Mouse (Mus musculus) hindbrain, embryonic 14.5 days (tissue): ENCODE results near the gene Dnajb2. TPM values are rescaled to one million over a fixed set of nuclear protein-coding genes. Genes with fewer than 3 reads are reported as not detected.
"Not testable (repeated sequence)": the region's sequence is repeated elsewhere in the genome, so short reads cannot be mapped to it uniquely, and the experiment has no call there.

ENCODE experiments used
- ATAC-seq: fragments of 200-750 bp; cut with Nextera tagmentation; 2 replicates; pipeline ENCODE4 v1.8.0; 2017; ENCODE audit warnings: moderate number of reproducible peaks, mild to moderate bottlenecking, moderate TSS enrichment, moderate library complexity; ENCODE audit not compliant: low FRiP score
- DNase-seq: peaks from one replicate; pipeline ENCODE4 v3.0.0-alpha.2; 2015; ENCODE audit warnings: low spot score
- H3K27ac ChIP-seq: fragments of 300-500 bp; sonication (generic); 2 replicates; pipeline ENCODE4 v1.5.1; 2014; ENCODE audit warnings: mild to moderate bottlenecking, moderate library complexity
- H3K27me3 ChIP-seq: fragments of 300-500 bp; sonication (generic); 2 replicates; pipeline ENCODE4 v1.6.1; 2014; ENCODE audit warnings: mild to moderate bottlenecking, low read length, mixed read lengths; ENCODE audit not compliant: control insufficient read depth, insufficient read depth
- H3K36me3 ChIP-seq: fragments of 300-500 bp; sonication (generic); replicated peaks from 2 replicates; pipeline ENCODE4 v1.6.1; 2014; ENCODE audit not compliant: control insufficient read depth, insufficient read depth
- H3K4me1 ChIP-seq: fragments of 300-500 bp; sonication (generic); replicated peaks from 2 replicates; pipeline ENCODE4 v1.6.1; 2014; ENCODE audit warnings: antibody characterized with exemption, low read length, mixed read lengths; ENCODE audit not compliant: control insufficient read depth, insufficient read depth
- H3K4me2 ChIP-seq: fragments of 300-500 bp; sonication (generic); replicated peaks from 2 replicates; pipeline ENCODE4 v1.6.1; 2014; ENCODE audit warnings: mild to moderate bottlenecking, moderate library complexity
- H3K4me3 ChIP-seq: fragments of 300-500 bp; sonication (generic); replicated peaks from 2 replicates; pipeline ENCODE4 v1.5.1; 2014; ENCODE audit warnings: mild to moderate bottlenecking, low read length
- H3K9ac ChIP-seq: fragments of 300-500 bp; sonication (generic); 2 replicates; pipeline ENCODE4 v1.6.1; 2014
- H3K9me3 ChIP-seq: fragments of 300-500 bp; sonication (generic); 2 replicates; pipeline ENCODE4 v1.6.1; 2016; ENCODE audit warnings: low read length; ENCODE audit not compliant: control insufficient read depth
- WGBS: fragments of 180-500 bp; shearing (Covaris S2); extraction: QIAGEN DNeasy Blood & Tissue Kit; methylation state at CpG from one replicate; pipeline ENCODE4 v1.1.7; 2014; 5-methylcytosine and 5-hydroxymethylcytosine counted together
- polyA plus RNA-seq: library from polyadenylated mRNA; unstranded; fragments of >200 nt; fragmentation: Nextera tagmentation; extraction: Ambion mirVana; gene quantifications from 2 replicates; pipeline ENCODE4 v1.2.1, GENCODE M21; 2014

The Dnajb2 gene
- polyA plus RNA-seq, 1 experiment from 2014 or later, result 39.5 TPM

DNA sequence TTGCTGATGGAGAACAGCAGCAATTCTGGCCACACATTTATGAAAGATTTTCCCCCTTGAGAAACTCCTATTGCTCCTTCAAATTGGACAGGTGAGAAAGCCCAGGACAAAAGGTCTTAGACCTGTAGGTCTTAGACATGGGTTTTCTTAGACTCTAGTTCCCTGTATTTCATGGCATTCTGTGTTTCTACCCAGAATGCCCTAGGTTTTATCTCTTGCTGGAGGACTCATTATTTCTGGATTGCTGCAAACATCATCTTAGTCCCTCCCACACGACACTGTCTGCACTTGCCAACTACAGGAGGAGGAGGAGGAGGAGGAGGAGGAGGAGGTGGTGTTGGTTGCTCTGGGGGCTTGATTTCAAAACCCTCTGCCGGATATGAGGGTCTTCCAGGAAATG, 10.1 kb upstream of the Dnajb2 start:
- ATAC-seq (no peak), DNase-seq (no peak)
- Histone ChIP-seq H3K4me2 (no peak overlapping the region), H3K9ac (no peak overlapping the region), H3K4me1 (no peaks in the 10 kb centered on the region), H3K4me3 (no peak overlapping the region), H3K36me3 (no peaks in the 10 kb centered on the region), H3K27ac (no peak overlapping the region), H3K27me3 (peaks cover 11% of the 10 kb centered on the region), H3K9me3 (no peaks in the 10 kb centered on the region)
- 78% methylated on average over 2 of the region's 2 CpGs for WGBS

DNA sequence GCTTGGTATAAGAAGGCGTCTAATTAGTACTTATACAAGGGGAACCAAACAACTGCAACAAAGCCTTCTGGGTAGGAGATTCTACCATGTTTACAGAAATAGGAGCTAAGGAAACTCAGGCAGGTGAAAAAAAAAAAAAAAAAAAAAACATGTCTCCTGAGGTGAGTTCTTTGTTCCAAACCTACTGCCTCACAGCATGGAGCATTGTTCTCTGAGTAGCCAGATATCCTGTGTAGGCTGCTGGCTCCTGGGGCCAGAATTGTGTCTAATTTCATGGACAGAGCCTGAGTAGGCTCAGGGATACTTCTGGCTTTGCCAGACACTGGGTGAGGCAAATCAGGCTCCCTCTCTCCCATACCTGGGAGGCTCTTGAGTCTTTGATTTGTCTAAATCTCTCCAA, 8.6 kb upstream of the Dnajb2 start:
- no peak for ATAC-seq
- Histone ChIP-seq H3K4me2 (no peak overlapping the region), H3K4me1 (no peaks in the 10 kb centered on the region), H3K4me3 (no peak overlapping the region), H3K27ac (no peak overlapping the region), H3K27me3 (peaks cover 4% of the 10 kb centered on the region; the same call in 1 of the 2 replicates), H3K9ac (no peak overlapping the region), H3K36me3 (no peaks in the 10 kb centered on the region), H3K9me3 (no peaks in the 10 kb centered on the region)
- 65% methylated on average over 1 of the region's 1 CpGs for WGBS
- DNase-seq, result no peak

DNA sequence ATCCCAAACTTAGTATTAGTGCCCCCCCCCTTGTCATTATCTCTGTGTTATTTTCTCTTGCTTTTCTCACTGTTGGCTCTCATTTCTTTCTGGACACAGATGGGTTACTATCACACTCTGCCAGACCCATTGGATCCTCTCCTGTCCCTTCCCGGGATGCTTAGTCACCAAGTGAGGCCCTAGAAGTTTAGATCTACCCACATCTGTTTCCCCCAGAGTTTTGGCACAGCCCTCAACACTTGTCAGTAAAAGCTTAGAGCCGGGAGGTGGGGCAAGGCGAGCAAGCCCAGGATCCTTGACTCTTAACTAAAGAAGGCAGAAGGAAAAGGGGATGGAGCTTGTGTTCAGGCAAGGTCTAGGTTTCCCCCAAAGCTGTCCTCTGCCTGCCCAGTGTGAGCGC, 7.0 kb upstream of the Dnajb2 start:
- no peak overlapping the region for H3K9ac ChIP-seq
- no peaks in the 10 kb centered on the region for H3K4me1 ChIP-seq
- no peak overlapping the region for H3K4me2 ChIP-seq
- H3K27ac ChIP-seq, result no peak overlapping the region
- 79% methylated on average over 4 of the region's 4 CpGs for WGBS
- H3K36me3 ChIP-seq, result no peaks in the 10 kb centered on the region
- H3K27me3 ChIP-seq, result no peaks in the 10 kb centered on the region
- H3K4me3 ChIP-seq, result no peak overlapping the region
- ATAC-seq, result no peak
- DNase-seq, result no peak
- H3K9me3 ChIP-seq, result no peaks in the 10 kb centered on the region

DNA sequence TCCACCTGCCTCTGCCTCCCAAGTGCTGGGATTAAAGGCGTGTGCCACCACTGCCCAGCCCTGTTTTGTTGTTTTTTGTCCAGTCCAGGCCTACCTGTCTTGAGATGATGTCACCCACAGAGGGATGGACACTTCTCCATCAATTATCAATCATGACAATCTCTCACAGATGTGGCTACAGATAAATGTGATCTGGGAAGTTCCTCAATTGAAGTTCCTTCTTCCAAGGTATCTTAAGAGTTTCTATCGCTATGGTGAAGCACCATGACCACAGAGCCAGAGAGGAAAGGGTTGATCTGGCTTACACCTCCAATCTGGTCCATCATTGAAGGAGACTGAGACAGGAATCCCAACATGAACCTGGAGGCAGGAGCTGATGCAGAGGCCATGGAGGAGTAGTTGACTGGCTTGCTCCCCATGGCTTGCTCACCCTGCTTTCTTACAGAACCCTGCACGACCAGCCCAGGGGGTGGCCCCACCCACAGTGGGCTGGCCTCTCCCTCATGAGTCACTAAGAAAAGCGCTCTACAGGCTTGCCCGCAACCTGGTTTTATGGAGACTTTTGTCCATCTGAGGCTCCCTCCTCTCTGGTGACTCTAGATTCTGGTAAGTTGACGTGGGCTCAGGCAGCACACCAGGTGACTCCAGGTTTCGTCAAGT, 5.7 kb upstream of the Dnajb2 start:
- 81% methylated on average over 7 of the region's 7 CpGs for WGBS
- H3K4me1 ChIP-seq, result no peaks in the 10 kb centered on the region
- H3K27ac ChIP-seq, result no peak overlapping the region
- DNase-seq (no peak), ATAC-seq (no peak)
- H3K27me3 ChIP-seq, result no peaks in the 10 kb centered on the region
- no peaks in the 10 kb centered on the region for H3K36me3 ChIP-seq
- H3K4me3 ChIP-seq, result no peak overlapping the region
- no peaks in the 10 kb centered on the region for H3K9me3 ChIP-seq
- H3K4me2 ChIP-seq, result no peak overlapping the region
- H3K9ac ChIP-seq, result no peak overlapping the region

DNA sequence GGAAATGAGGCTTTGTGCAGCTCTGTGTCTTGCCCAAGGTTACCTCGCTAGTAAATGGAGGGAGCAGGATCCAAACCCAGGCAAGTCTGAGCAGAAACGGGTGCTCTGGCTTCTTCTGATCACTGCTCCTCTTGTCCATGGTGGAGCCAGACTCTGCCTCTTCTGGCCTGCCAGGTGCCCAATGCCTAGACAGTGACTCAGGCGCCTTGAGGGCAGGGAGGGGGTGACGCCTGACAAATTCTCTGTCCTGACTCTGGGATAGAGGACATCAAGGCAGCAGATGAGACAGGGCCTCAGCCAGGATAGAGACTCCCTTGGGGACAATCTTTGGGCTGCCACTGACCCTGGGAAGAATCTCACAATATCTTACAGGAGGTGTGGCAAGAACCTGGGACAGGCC, 5.0 kb upstream of the Dnajb2 start:
- ATAC-seq, result no peak
- H3K36me3 ChIP-seq, result no peaks in the 10 kb centered on the region
- no peak overlapping the region for H3K4me3 ChIP-seq
- DNase-seq, result no peak
- 0 out of 2 replicates have a peak, but pooled peaks cover 4% of the 10 kb centered on the region for H3K4me1 ChIP-seq
- no peaks in the 10 kb centered on the region for H3K27me3 ChIP-seq
- H3K27ac ChIP-seq, result no peak overlapping the region
- no peak overlapping the region for H3K9ac ChIP-seq
- H3K4me2 ChIP-seq, result no peak overlapping the region
- no peaks in the 10 kb centered on the region for H3K9me3 ChIP-seq
- 82% methylated on average over 4 of the region's 4 CpGs for WGBS

DNA sequence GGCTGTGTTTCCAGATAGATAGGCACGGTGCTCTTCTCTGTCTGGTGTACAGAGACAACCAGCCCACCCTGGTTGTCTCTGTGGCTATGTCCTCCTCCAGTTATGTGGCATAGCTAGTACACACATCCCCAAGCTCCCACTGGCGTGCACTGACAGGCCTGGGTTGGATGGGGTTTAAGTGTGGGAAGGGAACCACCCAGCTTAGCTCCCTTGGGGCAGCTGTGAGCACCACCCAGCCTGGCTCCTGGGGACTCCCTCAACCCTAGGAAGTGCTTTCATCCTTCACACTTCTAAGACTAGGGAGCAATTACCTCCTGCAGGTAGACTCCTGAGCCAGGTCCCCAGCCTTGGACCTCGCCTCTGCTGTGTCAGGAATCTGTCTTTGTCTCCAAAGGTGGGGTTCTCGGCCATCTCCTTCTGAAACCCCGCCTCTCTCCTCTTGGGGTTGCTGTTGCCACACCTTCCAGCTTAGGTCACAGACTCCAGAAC, 4.5 kb upstream of the Dnajb2 start, which contains the start of gene A630095N17Rik:
TSS of gene A630095N17Rik (minus strand) at position 439 of the 489 bp plus-strand sequence.
- no peak within 1 kb of the TSS for H3K9ac ChIP-seq
- H3K9me3 ChIP-seq, result no peaks in the 10 kb centered on the region
- 0 out of 2 replicates have a peak, but pooled peaks cover 4% of the 10 kb centered on the region for H3K4me1 ChIP-seq
- no peaks in the 10 kb centered on the region for H3K36me3 ChIP-seq
- no peak for DNase-seq
- 75% methylated on average over 5 of the region's 5 CpGs for WGBS
- no peaks in the 10 kb centered on the region for H3K27me3 ChIP-seq
- no peak for ATAC-seq
- H3K4me3 ChIP-seq, result no peak within 1 kb of the TSS
- no peak within 1 kb of the TSS for H3K4me2 ChIP-seq
- H3K27ac ChIP-seq, result no peak within 1 kb of the TSS

DNA sequence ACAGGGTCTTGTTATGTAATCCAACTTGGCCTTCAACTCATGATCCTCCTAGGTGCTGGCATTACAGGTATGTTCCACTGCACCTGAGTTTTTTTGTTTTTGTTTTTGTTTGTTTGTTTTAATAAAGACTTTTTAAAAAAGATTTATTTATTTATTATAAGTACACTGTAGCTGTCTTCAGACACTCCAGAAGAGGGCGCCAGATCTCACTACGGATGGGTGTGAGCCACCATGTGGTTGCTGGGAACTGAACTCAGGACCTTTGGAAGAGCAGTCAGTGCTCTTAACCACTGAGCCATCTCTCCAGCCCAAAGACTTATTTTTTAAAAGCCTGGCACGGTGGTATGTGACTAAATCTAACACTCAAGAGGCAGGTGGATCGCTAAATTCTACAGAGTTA, 3.7 kb upstream of the Dnajb2 start:
- peaks cover 11% of the 10 kb centered on the region for H3K4me1 ChIP-seq
- 76% methylated on average over 4 of the region's 4 CpGs for WGBS
- H3K4me3 ChIP-seq, ATAC-seq, DNase-seq, H3K4me2 ChIP-seq, H3K36me3 ChIP-seq, H3K9ac ChIP-seq, H3K9me3 ChIP-seq, H3K27me3 ChIP-seq, H3K27ac ChIP-seq: not testable (repeated sequence)

DNA sequence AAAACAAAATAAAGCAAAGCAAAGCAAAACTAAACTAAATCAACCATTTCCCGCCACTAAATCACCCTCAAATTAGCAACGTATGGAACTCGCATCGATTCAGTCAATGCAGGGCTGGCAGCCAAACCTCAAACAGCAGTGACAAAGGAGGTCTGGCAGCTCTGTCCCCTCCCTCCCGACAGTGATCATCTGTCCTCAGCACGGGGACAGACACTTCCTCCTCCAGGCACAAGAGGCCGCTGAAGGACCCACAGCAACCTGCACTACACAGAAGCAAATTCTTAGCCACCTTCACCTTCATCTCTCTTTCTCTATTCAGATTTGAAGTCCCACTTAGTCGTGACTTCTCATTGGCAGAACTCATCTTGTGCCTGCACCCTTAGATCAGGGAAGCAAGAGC, 1.6 kb upstream of the Dnajb2 start:
- no peaks in the 10 kb centered on the region for H3K27me3 ChIP-seq
- WGBS, result under 1% methylated on average over 8 of the region's 8 CpGs
- DNase-seq, result peak; percentile 55
- H3K9me3 ChIP-seq, result no peaks in the 10 kb centered on the region
- no peak overlapping the region; the same call in 1 of the 2 replicates for H3K27ac ChIP-seq
- peaks cover 6% of the 10 kb centered on the region; the same call in 1 of the 2 replicates for H3K36me3 ChIP-seq
- no peak overlapping the region for H3K4me2 ChIP-seq
- H3K9ac ChIP-seq, result no peak overlapping the region
- peak; percentile 64 for ATAC-seq
- H3K4me1 ChIP-seq, result peaks cover 15% of the 10 kb centered on the region
- H3K4me3 ChIP-seq, result no peak overlapping the region

DNA sequence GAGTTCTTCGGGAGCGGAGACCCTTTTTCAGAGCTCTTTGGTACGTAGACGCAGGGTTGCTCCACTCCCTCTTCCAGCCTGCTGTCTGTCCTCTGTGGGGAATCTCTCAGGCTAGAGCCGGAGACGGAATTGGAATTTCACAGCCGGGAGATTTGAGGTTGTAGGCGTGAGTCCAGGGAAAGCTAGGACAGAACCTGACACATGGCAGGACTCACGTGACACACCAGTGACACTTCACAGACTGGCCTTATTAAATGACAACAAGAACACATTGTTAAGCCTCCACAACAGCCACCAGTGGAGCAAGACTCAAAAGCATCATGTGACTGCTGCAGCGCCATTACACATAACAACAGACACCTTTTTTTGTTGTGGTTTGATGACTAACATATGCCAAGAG, 3.4 kb downstream of the Dnajb2 start:
- Histone ChIP-seq H3K4me3 (no peak overlapping the region), H3K9ac (no peak overlapping the region), H3K36me3 (peaks cover 30% of the 10 kb centered on the region), H3K27me3 (no peaks in the 10 kb centered on the region), H3K9me3 (no peaks in the 10 kb centered on the region), H3K27ac (no peak overlapping the region), H3K4me2 (no peak overlapping the region), H3K4me1 (peaks cover 15% of the 10 kb centered on the region)
- WGBS, result 83% methylated on average over 10 of the region's 10 CpGs
- no peak for ATAC-seq
- DNase-seq, result no peak
